Mouse (Mus musculus) MEL (cell line): Measurements from ENCODE around the gene Usp25. TPM values are rescaled to one million over a fixed set of nuclear protein-coding genes. Genes with fewer than 3 reads are reported as not detected.

Experiments used
- DNase-seq: peaks from one replicate; pipeline ENCODE4 v3.0.0; 2011; ENCODE audit warnings: low read depth, low spot score
- H3K27ac ChIP-seq: 2 replicates; pipeline ENCODE4 v1.5.1; 2012; ENCODE audit warnings: low read depth, mild to moderate bottlenecking, control low read depth, low read length, moderate library complexity; ENCODE audit not compliant: control insufficient read depth
- H3K27me3 ChIP-seq, 2 experiments: fragments of 150-350 bp in 1 of 2; sonication (generic) in 1 of 2; 2 replicates each; pipeline ENCODE4 v1.6.1; 2012; ENCODE audit warnings: low read length in 2 of 2, mild to moderate bottlenecking in 2 of 2, improper control_type of control experiment in 1 of 2, moderate library complexity in 1 of 2; ENCODE audit not compliant: insufficient read depth in 2 of 2, control insufficient read depth in 1 of 2
- H3K36me3 ChIP-seq, 2 experiments: 2 replicates each; pipeline ENCODE4 v1.6.1; 2012 to 2014; ENCODE audit warnings: low read length in 2 of 2, improper control_type of control experiment in 1 of 2, inconsistent platforms in 1 of 2, mild to moderate bottlenecking in 1 of 2; ENCODE audit not compliant: insufficient read depth in 2 of 2, control insufficient read depth in 1 of 2
- H3K4me1 ChIP-seq, 2 experiments: fragments of 150-350 bp in 1 of 2; sonication (generic) in 1 of 2; 2 replicates each; pipeline ENCODE4 v1.6.1; 2012; ENCODE audit warnings: low read length in 2 of 2, improper control_type of control experiment in 1 of 2, mild to moderate bottlenecking in 1 of 2; ENCODE audit not compliant: insufficient read depth in 2 of 2, control insufficient read depth in 1 of 2
- H3K4me3 ChIP-seq, 2 experiments: fragments of 150-350 bp in 1 of 2; sonication (generic) in 1 of 2; 2 replicates each; pipeline ENCODE4 v1.5.1; 2012; ENCODE audit warnings: low read depth in 2 of 2, low read length in 2 of 2, mild to moderate bottlenecking in 2 of 2, moderate library complexity in 2 of 2, control low read depth in 1 of 2, improper control_type of control experiment in 1 of 2; ENCODE audit not compliant: control insufficient read depth in 1 of 2, insufficient read depth in 1 of 2
- H3K79me2 ChIP-seq: 2 replicates; pipeline ENCODE4 v1.6.1; 2012; ENCODE audit warnings: mild to moderate bottlenecking, low read length, moderate library complexity; ENCODE audit not compliant: control insufficient read depth, poor library complexity, insufficient read depth
- H3K9ac ChIP-seq: 2 replicates; pipeline ENCODE4 v1.6.1; 2012; ENCODE audit warnings: low read depth, mild to moderate bottlenecking, control low read depth, low read length, moderate library complexity; ENCODE audit not compliant: control insufficient read depth, poor library complexity, severe bottlenecking
- H3K9me3 ChIP-seq: fragments of 150-350 bp; sonication (generic); replicated peaks from 2 replicates; pipeline ENCODE4 v1.6.1; 2012; ENCODE audit warnings: mild to moderate bottlenecking, low read length, improper control_type of control experiment, moderate library complexity; ENCODE audit not compliant: insufficient read depth
- BHLHE40 ChIP-seq: IDR thresholded peaks from 2 replicates; pipeline ENCODE4 v1.6.1; 2012; ENCODE audit warnings: low read depth, mild to moderate bottlenecking, inconsistent platforms, low read length, improper control_type of control experiment, borderline replicate concordance
- CHD2 ChIP-seq: IDR thresholded peaks from 2 replicates; pipeline ENCODE4 v1.6.1; 2011; ENCODE audit warnings: low read length, improper control_type of control experiment
- E2F4 ChIP-seq: IDR thresholded peaks from 2 replicates; pipeline ENCODE4 v1.6.1; 2011; ENCODE audit warnings: low read depth, low read length, improper control_type of control experiment, borderline replicate concordance
- ELF1 ChIP-seq: IDR thresholded peaks from 2 replicates; pipeline ENCODE4 v1.6.1; 2014; ENCODE audit warnings: low read depth, mild to moderate bottlenecking, inconsistent platforms, low read length, improper control_type of control experiment, moderate library complexity
- EP300 ChIP-seq, 2 experiments: IDR thresholded peaks; 2 replicates each; pipeline ENCODE4 v1.6.1; 2011; ENCODE audit warnings: improper control_type of control experiment in 2 of 2, low read length in 2 of 2, low read depth in 1 of 2, mild to moderate bottlenecking in 1 of 2
- ETS1 ChIP-seq: IDR thresholded peaks from 2 replicates; pipeline ENCODE4 v1.6.1; 2012; ENCODE audit warnings: low read depth, mild to moderate bottlenecking, inconsistent platforms, low read length, improper control_type of control experiment, moderate library complexity
- GATA1 ChIP-seq: IDR thresholded peaks from 2 replicates; pipeline ENCODE4 v1.6.1; 2011; ENCODE audit warnings: low read depth, low read length, improper control_type of control experiment
- HCFC1 ChIP-seq: IDR thresholded peaks from 2 replicates; pipeline ENCODE4 v1.6.1; 2012; ENCODE audit warnings: low read depth, mild to moderate bottlenecking, inconsistent platforms, low read length, improper control_type of control experiment, moderate library complexity
- KAT2A ChIP-seq: conservative IDR thresholded peaks from 2 replicates; pipeline ENCODE4 v1.6.1; 2012; ENCODE audit warnings: low read depth, low read length, improper control_type of control experiment, inconsistent platforms
- MAFK ChIP-seq: IDR thresholded peaks from 2 replicates; pipeline ENCODE4 v1.6.1; 2011; ENCODE audit warnings: low read depth, mild to moderate bottlenecking, low read length, improper control_type of control experiment, borderline replicate concordance
- MAX ChIP-seq: IDR thresholded peaks from 2 replicates; pipeline ENCODE4 v1.6.1; 2011; ENCODE audit warnings: low read length, improper control_type of control experiment
- MAZ ChIP-seq: IDR thresholded peaks from 2 replicates; pipeline ENCODE4 v1.6.1; 2012; ENCODE audit warnings: low read depth, mild to moderate bottlenecking, inconsistent platforms, low read length, improper control_type of control experiment
- MEF2A ChIP-seq: IDR thresholded peaks from 2 replicates; pipeline ENCODE4 v1.6.1; 2014; ENCODE audit warnings: low read depth, mild to moderate bottlenecking, inconsistent platforms, low read length, improper control_type of control experiment; ENCODE audit not compliant: poor library complexity, insufficient replicate concordance, severe bottlenecking; ENCODE audit errors: extremely low read depth
- MXI1 ChIP-seq: IDR thresholded peaks from 2 replicates; pipeline ENCODE4 v1.6.1; 2011; ENCODE audit warnings: mild to moderate bottlenecking, low read depth, low read length, improper control_type of control experiment
- MYB ChIP-seq: IDR thresholded peaks from 2 replicates; pipeline ENCODE4 v1.6.1; 2011; ENCODE audit warnings: mild to moderate bottlenecking, low read depth, low read length, improper control_type of control experiment
- MYC ChIP-seq: IDR thresholded peaks from 2 replicates; pipeline ENCODE4 v1.6.1; 2011; ENCODE audit warnings: low read depth, mild to moderate bottlenecking, low read length, improper control_type of control experiment, moderate library complexity
- NELFE ChIP-seq: IDR thresholded peaks from 2 replicates; pipeline ENCODE4 v1.6.1; 2011; ENCODE audit warnings: low read depth, low read length, improper control_type of control experiment
- POLR2A ChIP-seq, 2 experiments: IDR thresholded peaks; 2 replicates each; pipeline ENCODE4 v1.6.1; 2011 to 2012; ENCODE audit warnings: low read length in 2 of 2, mild to moderate bottlenecking in 2 of 2, control low read depth in 1 of 2, improper control_type of control experiment in 1 of 2, low read depth in 1 of 2, moderate library complexity in 1 of 2; ENCODE audit not compliant: control insufficient read depth in 1 of 2, insufficient read depth in 1 of 2, poor library complexity in 1 of 2
- POLR2AphosphoS2 ChIP-seq: IDR thresholded peaks from 2 replicates; pipeline ENCODE4 v1.6.1; 2011; ENCODE audit warnings: low read length, improper control_type of control experiment
- POLR2AphosphoS5 ChIP-seq: IDR thresholded peaks from 2 replicates; pipeline ENCODE4 v1.6.1; 2012; ENCODE audit warnings: low read depth, borderline replicate concordance, mild to moderate bottlenecking, inconsistent platforms, low read length, moderate library complexity, mixed read lengths
- RAD21 ChIP-seq: IDR thresholded peaks from 2 replicates; pipeline ENCODE4 v1.6.1; 2011; ENCODE audit warnings: mild to moderate bottlenecking, low read depth, low read length, improper control_type of control experiment
- SIN3A ChIP-seq: IDR thresholded peaks from 2 replicates; pipeline ENCODE4 v1.6.1; 2012; ENCODE audit warnings: low read length, improper control_type of control experiment, inconsistent platforms
- SMC3 ChIP-seq: IDR thresholded peaks from 2 replicates; pipeline ENCODE4 v1.6.1; 2011; ENCODE audit warnings: low read depth, low read length, improper control_type of control experiment
- TAL1 ChIP-seq: IDR thresholded peaks from 2 replicates; pipeline ENCODE4 v1.6.1; 2012; ENCODE audit warnings: mild to moderate bottlenecking, inconsistent platforms, low read length, moderate library complexity, mixed read lengths
- TBP ChIP-seq: IDR thresholded peaks from 2 replicates; pipeline ENCODE4 v1.8.0; 2011; ENCODE audit warnings: low read depth, low read length, improper control_type of control experiment
- TCF12 ChIP-seq: IDR thresholded peaks from 2 replicates; pipeline ENCODE4 v1.6.1; 2014; ENCODE audit warnings: low read depth, mild to moderate bottlenecking, inconsistent platforms, low read length, improper control_type of control experiment, moderate library complexity
- UBTF ChIP-seq: IDR thresholded peaks from 2 replicates; pipeline ENCODE4 v1.6.1; 2012; ENCODE audit warnings: low read depth, mild to moderate bottlenecking, inconsistent platforms, low read length, improper control_type of control experiment, moderate library complexity, borderline replicate concordance; ENCODE audit not compliant: insufficient read depth
- USF1 ChIP-seq: IDR thresholded peaks from 2 replicates; pipeline ENCODE4 v1.6.1; 2014; ENCODE audit warnings: low read depth, mild to moderate bottlenecking, inconsistent platforms, low read length, improper control_type of control experiment, moderate library complexity
- USF2 ChIP-seq, 2 experiments: IDR thresholded peaks; 2 replicates each; pipeline ENCODE4 v1.6.1; 2011 to 2012; ENCODE audit warnings: improper control_type of control experiment in 2 of 2, low read length in 2 of 2, borderline replicate concordance in 1 of 2, inconsistent platforms in 1 of 2, low read depth in 1 of 2, mild to moderate bottlenecking in 1 of 2; ENCODE audit not compliant: insufficient read depth in 1 of 2
- ZC3H11A ChIP-seq: IDR thresholded peaks from 2 replicates; pipeline ENCODE4 v1.6.1; 2012; ENCODE audit warnings: low read depth, mild to moderate bottlenecking, inconsistent platforms, low read length, improper control_type of control experiment
- ZMIZ1 ChIP-seq: IDR thresholded peaks from 2 replicates; pipeline ENCODE4 v1.6.1; 2012; ENCODE audit warnings: low read depth, mild to moderate bottlenecking, inconsistent platforms, low read length, improper control_type of control experiment, moderate library complexity
- ZNF384 ChIP-seq: IDR thresholded peaks from 2 replicates; pipeline ENCODE4 v1.6.1; 2012; ENCODE audit warnings: low read depth, mild to moderate bottlenecking, inconsistent platforms, low read length, improper control_type of control experiment
- polyA plus RNA-seq, 2 experiments: library from polyadenylated mRNA; stranded (reverse) in 1 of 2; unstranded in 1 of 2; fragments of >175 nt in 1 of 2; fragments of >200 nt in 1 of 2; gene quantifications; 2 replicates each; pipeline versions ENCODE4 v1.2.1 to v1.2.4; 2012; ENCODE audit warnings: low replicate concordance in 2 of 2, low read depth in 1 of 2; ENCODE audit not compliant: insufficient read length in 2 of 2, insufficient read depth in 1 of 2, missing spikeins in 1 of 2
- total RNA-seq: library from RNA; depleted of rRNA; stranded (reverse); fragments of 300-350 nt; gene quantifications from 2 replicates; pipeline ENCODE4 v1.2.3, GENCODE M21; 2012

The Usp25 gene
- total and polyA plus RNA-seq, 3 experiments: 43.0 to 45.6 TPM; not detected in 1

GRCm38 (mm10) chr16:77023627-77024379 lies 10.3 kb downstream of the Usp25 start:
- H3K4me3 ChIP-seq: no peak overlapping the region
- peak overlapping the region; percentile 44 for H3K27ac ChIP-seq

GRCm38 (mm10) chr16:77026099-77026498 lies 12.6 kb downstream of the Usp25 start:
- Histone ChIP-seq H3K9me3 (no peaks in the 10 kb centered on the region), H3K36me3 (peaks cover 0 to 71% of the 10 kb centered on the region in 2 experiments; a peak in 2 of 4 replicates), H3K4me3 (no peak overlapping the region; a peak in 1 of 4 replicates), H3K9ac (peak overlapping the region; percentile 17; the same call in 1 of the 2 replicates), H3K27me3 (no peaks in the 10 kb centered on the region), H3K27ac (peak overlapping the region; percentile 84), H3K4me1 (peaks cover 31 to 59% of the 10 kb centered on the region in 2 experiments), H3K79me2 (peaks cover 44% of the 10 kb centered on the region)
- TF ChIP-seq ZNF384 (no peak), ZC3H11A (no peak), SIN3A (no peak), CHD2 (no peak), MYB (no peak), ELF1 (no peak), BHLHE40 (no peak), MEF2A (no peak), NELFE (no peak), POLR2AphosphoS2 (no peak), EP300 (IDR thresholded peaks at IDR 0.05; ENCODE audit: low read depth in 1 of 2, low read length in 2 of 2) (no peak), RAD21 (no peak), POLR2AphosphoS5 (no peak), MAX (no peak)
- no peak for DNase-seq

More at GRCm38 (mm10) chr16:77023627-77024379, 10.3 kb downstream of the Usp25 start:
- no peak for TF ChIP-seq ELF1
- peak; percentile 54; the same call in 1 of the 2 replicates for TF ChIP-seq ETS1
- no peak for TF ChIP-seq KAT2A
- TF ChIP-seq SIN3A: no peak; the same call in 1 of the 2 replicates
- TF ChIP-seq MAFK: no peak
- peak; percentile 61 for TF ChIP-seq GATA1
- TF ChIP-seq E2F4: no peak
- no peak for TF ChIP-seq ZC3H11A
- TF ChIP-seq EP300 (IDR thresholded peaks at IDR 0.05; ENCODE audit: low read depth in 1 of 2, low read length in 2 of 2): peak; percentile 44 to 58; a peak in 3 of 4 replicates
- no peak for TF ChIP-seq TBP
- no peak for TF ChIP-seq ZMIZ1
- no peak for TF ChIP-seq SMC3
- no peak for TF ChIP-seq ZNF384
- TF ChIP-seq TAL1: peak; percentile 26
- TF ChIP-seq RAD21: no peak
- TF ChIP-seq MXI1: 0 out of 2 replicates have a peak, but pooled peaks have one; percentile 25
- TF ChIP-seq POLR2AphosphoS2: no peak
- no peak for TF ChIP-seq MAX
- TF ChIP-seq MYC: 0 out of 2 replicates have a peak, but pooled peaks have one; percentile 34
- no peak for TF ChIP-seq USF1
- no peak for TF ChIP-seq MAZ
- TF ChIP-seq POLR2A (IDR thresholded peaks at IDR 0.05; ENCODE audit: control insufficient read depth in 1 of 2, insufficient read depth in 1 of 2, low read depth in 1 of 2, low read length in 2 of 2, poor library complexity in 1 of 2): no peak
- no peak for TF ChIP-seq USF2 (IDR thresholded peaks at IDR 0.05; ENCODE audit: borderline replicate concordance in 1 of 2, insufficient read depth in 1 of 2, low read depth in 1 of 2, low read length in 2 of 2)
- no peak for TF ChIP-seq UBTF
- TF ChIP-seq BHLHE40: 0 out of 2 replicates have a peak, but pooled peaks have one; percentile 15
- TF ChIP-seq HCFC1: no peak
- TF ChIP-seq TCF12: peak; percentile 39; the same call in 1 of the 2 replicates
- no peak for TF ChIP-seq MEF2A
- no peak for TF ChIP-seq NELFE
- TF ChIP-seq, all 39 proteins: peak for 8
- Histone ChIP-seq H3K36me3 (peaks cover 0 to 56% of the 10 kb centered on the region in 2 experiments; a peak in 2 of 4 replicates), H3K9me3 (no peaks in the 10 kb centered on the region), H3K9ac (no peak overlapping the region), H3K27me3 (no peaks in the 10 kb centered on the region), H3K4me1 (peaks cover 29 to 45% of the 10 kb centered on the region in 2 experiments), H3K79me2 (peaks cover 49% of the 10 kb centered on the region)
- peak; percentile 52 for DNase-seq
